Mouse (Mus musculus): ENCODE measurements around the gene Bicra. TPM values are rescaled to one million over a fixed set of nuclear protein-coding genes. Genes with fewer than 3 reads are reported as not detected.
A peak's percentile ranks its signal among the peaks of the same experiment; 100 is the strongest.

Bicra gene
- total and polyA plus RNA-seq, 2 experiments from 2014 or later: 3.8 to 6.2 TPM

DNA sequence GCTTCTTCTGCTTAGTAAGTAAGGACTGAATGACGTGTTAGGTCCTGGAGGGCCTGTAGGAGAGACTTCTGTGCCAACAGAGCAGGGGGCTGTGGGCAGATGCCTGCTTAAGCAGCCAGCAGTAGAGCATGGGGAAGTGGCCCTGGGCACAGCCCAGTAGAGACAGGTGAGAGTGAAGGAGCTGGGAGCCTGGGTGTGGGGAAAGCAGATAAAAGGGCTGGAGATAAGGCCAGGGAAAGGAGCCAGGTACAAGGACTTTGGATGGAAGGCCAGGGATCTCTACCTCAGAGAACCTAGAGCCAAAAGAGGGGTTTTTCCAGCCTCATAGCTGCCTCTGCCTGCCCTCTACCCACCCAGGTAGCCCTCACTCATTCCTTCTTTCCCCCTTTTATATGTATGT is 14.7 kb downstream of the Bicra start:
- no peaks in the 10 kb centered on the region for H3K9me3 ChIP-seq (ENCODE audit: low read length)
- no peak for TF ChIP-seq CTCF (IDR thresholded peaks at IDR 0.05; ENCODE audit: low read depth)
- H3K4me3 ChIP-seq (ENCODE audit: low read length): no peak overlapping the region
- DNase-seq (ENCODE audit: low spot score) (no peak), ATAC-seq (no peak)
- no peaks in the 10 kb centered on the region for H3K27me3 ChIP-seq (ENCODE audit: insufficient read depth, low read length)
- no peak overlapping the region for H3K9ac ChIP-seq (replicated peaks; ENCODE audit: low read length)
- no peak overlapping the region for H3K4me2 ChIP-seq (ENCODE audit: low read depth, low read length)
- WGBS: 83% methylated on average over 1 of the region's 1 CpGs
- H3K4me1 ChIP-seq (ENCODE audit: insufficient read depth, low read length): 0 out of 2 replicates have a peak, but pooled peaks cover 3% of the 10 kb centered on the region
- no peaks in the 10 kb centered on the region for H3K36me3 ChIP-seq (ENCODE audit: insufficient read depth, low read length)
- no peak overlapping the region for H3K27ac ChIP-seq

GRCm38 (mm10) chr7:16031072-16031471 is 16.6 kb downstream of the Bicra start:
- H3K4me2 ChIP-seq (ENCODE audit: low read depth, low read length): no peak overlapping the region
- no peak for TF ChIP-seq CTCF (IDR thresholded peaks at IDR 0.05; ENCODE audit: low read depth)
- 94% methylated on average over 4 of the region's 4 CpGs for WGBS

GRCm38 (mm10) chr7:16028102-16028927 is 19.4 kb downstream of the Bicra start:
- Histone ChIP-seq H3K27me3 (ENCODE audit: insufficient read depth, low read length) (no peaks in the 10 kb centered on the region), H3K4me1 (ENCODE audit: insufficient read depth, low read length) (0 out of 2 replicates have a peak, but pooled peaks cover 3% of the 10 kb centered on the region), H3K27ac (peak overlapping the region; percentile 58; the same call in 1 of the 2 replicates), H3K4me3 (ENCODE audit: low read length) (no peak overlapping the region), H3K4me2 (ENCODE audit: low read depth, low read length) (no peak overlapping the region), H3K36me3 (ENCODE audit: insufficient read depth, low read length) (no peaks in the 10 kb centered on the region), H3K9ac (replicated peaks; ENCODE audit: low read length) (no peak overlapping the region), H3K9me3 (ENCODE audit: low read length) (no peaks in the 10 kb centered on the region)
- 57% methylated on average over 6 of the region's 6 CpGs for WGBS
- ATAC-seq: peak; percentile 40; the same call in 1 of the 2 replicates
- 0 out of 2 replicates have a peak, but pooled peaks have one; percentile 21 for TF ChIP-seq CTCF (IDR thresholded peaks at IDR 0.05; ENCODE audit: low read depth)
- DNase-seq (ENCODE audit: low spot score): no peak

More at GRCm38 (mm10) chr7:16031072-16031471, 16.6 kb downstream of the Bicra start:
- Histone ChIP-seq H3K27ac (no peak overlapping the region), H3K9ac (replicated peaks; ENCODE audit: low read length) (no peak overlapping the region), H3K9me3 (ENCODE audit: low read length) (no peaks in the 10 kb centered on the region), H3K4me3 (ENCODE audit: low read length) (no peak overlapping the region), H3K27me3 (ENCODE audit: insufficient read depth, low read length) (no peaks in the 10 kb centered on the region), H3K36me3 (ENCODE audit: insufficient read depth, low read length) (no peaks in the 10 kb centered on the region), H3K4me1 (ENCODE audit: insufficient read depth, low read length) (0 out of 2 replicates have a peak, but pooled peaks cover 3% of the 10 kb centered on the region)
- DNase-seq (ENCODE audit: low spot score) (no peak), ATAC-seq (no peak)

GRCm38 (mm10) chr7:16024603-16025222 is 23.0 kb downstream of the Bicra start:
- DNase-seq (ENCODE audit: low spot score) (no peak), ATAC-seq (no peak)
- H3K9me3 ChIP-seq (ENCODE audit: low read length): no peaks in the 10 kb centered on the region
- no peak overlapping the region for H3K27ac ChIP-seq
- no peaks in the 10 kb centered on the region for H3K27me3 ChIP-seq (ENCODE audit: insufficient read depth, low read length)
- H3K9ac ChIP-seq (replicated peaks; ENCODE audit: low read length): no peak overlapping the region
- WGBS: 91% methylated on average over 8 of the region's 8 CpGs
- 0 out of 2 replicates have a peak, but pooled peaks cover 3% of the 10 kb centered on the region for H3K4me1 ChIP-seq (ENCODE audit: insufficient read depth, low read length)
- H3K36me3 ChIP-seq (ENCODE audit: insufficient read depth, low read length): no peaks in the 10 kb centered on the region
- no peak for TF ChIP-seq CTCF (IDR thresholded peaks at IDR 0.05; ENCODE audit: low read depth)
- H3K4me2 ChIP-seq (ENCODE audit: low read depth, low read length): no peak overlapping the region
- H3K4me3 ChIP-seq (ENCODE audit: low read length): no peak overlapping the region

DNA sequence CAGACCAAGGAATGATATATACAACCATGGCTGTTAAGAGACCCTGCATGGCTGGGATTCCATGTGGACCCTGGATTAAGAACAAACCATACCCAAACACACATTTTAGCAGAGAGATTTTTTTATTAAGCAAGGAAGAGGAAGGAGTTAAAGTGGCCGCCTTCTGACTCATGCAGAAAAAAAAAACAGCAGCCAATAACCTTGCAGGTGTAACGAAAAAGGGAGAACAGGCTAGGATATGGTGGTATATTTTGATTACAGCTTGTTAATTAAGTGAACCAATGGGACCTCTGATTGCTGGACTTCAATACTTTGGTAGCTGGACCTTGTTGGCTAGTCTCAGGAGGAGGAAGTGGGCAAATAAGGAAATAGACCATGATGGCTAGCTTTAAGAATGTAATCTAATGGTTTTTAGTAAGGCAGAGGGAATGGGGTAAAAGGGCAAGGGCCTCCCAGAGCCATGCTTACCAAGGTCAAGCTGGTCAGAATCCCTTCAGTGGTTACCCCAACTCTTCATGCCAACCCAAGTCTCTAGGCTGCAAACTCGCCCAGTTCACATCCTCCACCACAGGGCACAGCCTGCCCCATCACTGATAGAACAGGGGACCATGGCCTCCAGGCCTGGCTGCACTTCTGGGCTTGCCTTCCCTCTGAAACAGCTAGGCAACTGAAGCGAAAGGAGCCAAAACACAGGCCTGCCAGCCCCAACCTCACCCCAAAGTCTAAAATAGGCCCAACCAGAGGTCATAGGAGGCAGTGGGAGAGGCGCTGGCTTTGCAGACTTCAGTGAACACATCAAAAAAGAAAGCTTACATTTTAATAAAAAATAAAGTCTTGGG is 28.2 kb downstream of the Bicra start:
- no peak overlapping the region for H3K27ac ChIP-seq
- no peaks in the 10 kb centered on the region for H3K36me3 ChIP-seq (ENCODE audit: insufficient read depth, low read length)
- TF ChIP-seq CTCF (IDR thresholded peaks at IDR 0.05; ENCODE audit: low read depth): no peak
- no peak overlapping the region for H3K9ac ChIP-seq (replicated peaks; ENCODE audit: low read length)
- no peaks in the 10 kb centered on the region for H3K27me3 ChIP-seq (ENCODE audit: insufficient read depth, low read length)
- no peaks in the 10 kb centered on the region for H3K4me1 ChIP-seq (ENCODE audit: insufficient read depth, low read length)
- H3K4me2 ChIP-seq (ENCODE audit: low read depth, low read length): no peak overlapping the region
- ATAC-seq (no peak), DNase-seq (ENCODE audit: low spot score) (no peak)
- no peak overlapping the region for H3K4me3 ChIP-seq (ENCODE audit: low read length)
- 91% methylated on average over 5 of the region's 5 CpGs for WGBS
- no peaks in the 10 kb centered on the region for H3K9me3 ChIP-seq (ENCODE audit: low read length)

GRCm38 (mm10) chr7:16018016-16018810 is 29.5 kb downstream of the Bicra start:
- Histone ChIP-seq H3K4me1 (ENCODE audit: insufficient read depth, low read length) (no peaks in the 10 kb centered on the region), H3K27ac (no peak overlapping the region)
- 82% methylated on average over 9 of the region's 9 CpGs for WGBS

More at GRCm38 (mm10) chr7:16018016-16018810, 29.5 kb downstream of the Bicra start:
- H3K27me3 ChIP-seq (ENCODE audit: insufficient read depth, low read length): no peaks in the 10 kb centered on the region
- H3K9me3 ChIP-seq (ENCODE audit: low read length): no peaks in the 10 kb centered on the region
- no peak overlapping the region for H3K4me2 ChIP-seq (ENCODE audit: low read depth, low read length)
- H3K4me3 ChIP-seq (ENCODE audit: low read length): no peak overlapping the region
- H3K9ac ChIP-seq (replicated peaks; ENCODE audit: low read length): no peak overlapping the region
- H3K36me3 ChIP-seq (ENCODE audit: insufficient read depth, low read length): no peaks in the 10 kb centered on the region
- no peak for DNase-seq (ENCODE audit: low spot score)
- TF ChIP-seq CTCF (IDR thresholded peaks at IDR 0.05; ENCODE audit: low read depth): no peak
- ATAC-seq: no peak

Measured in hindbrain, postnatal 0 days (tissue).